ENCODE assay signal across 22 mouse cellular contexts in the genomic region with DNA sequence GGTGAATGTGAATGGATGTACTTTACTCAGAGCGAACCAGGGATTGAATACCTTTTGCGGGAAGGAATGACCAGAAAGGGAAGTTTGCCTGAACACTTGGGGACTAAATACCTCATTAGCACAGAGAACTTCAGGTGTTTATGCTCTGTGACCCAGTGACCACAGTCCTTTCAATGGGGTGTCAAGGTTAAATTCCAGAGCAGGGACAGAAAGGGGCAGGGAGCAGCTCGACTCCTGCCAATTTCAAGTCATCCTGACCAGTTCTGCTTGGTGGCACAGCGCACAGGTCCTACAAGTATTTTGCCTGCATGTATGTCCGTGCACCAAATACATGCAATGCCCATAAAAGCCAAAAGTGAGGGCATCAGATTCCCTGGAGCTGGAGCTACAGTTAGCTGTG. TPM values are rescaled to one million over a fixed set of nuclear protein-coding genes. Genes with fewer than 3 reads are reported as not detected.
DNase-seq lines count a peak whose midpoint lies in the region; ATAC-seq and TF ChIP-seq lines count a peak whose summit lies in the region.
"Had no signal": no experiment of that assay in that cellular context is flagged by ENCODE, and none has a peak within 500 bp of the region (broad histone marks: within the 10 kb centered on the region; RNA-seq: fewer than 3 reads in every experiment).

No protein-coding gene starts in this region.

- no peak overlapping the region for H3K4me2 ChIP-seq in kidney, embryonic 14.5 days (replicated peaks; ENCODE audit: low read depth, low read length)
- H3K4me2 ChIP-seq: intestine, embryonic 15.5 days; liver, embryonic 15.5 days had no signal

- H3K79me2 ChIP-seq in heart, adult 2 months (replicated peaks; ENCODE audit: control insufficient read depth, insufficient read depth, low read length): no peaks in the 10 kb centered on the region

- H3K9ac ChIP-seq in heart, adult 2 months (ENCODE audit: low read depth, low read length): no peak overlapping the region
- 0 out of 2 replicates have a peak overlapping the region, but pooled peaks have one; percentile 12 for H3K9ac ChIP-seq in kidney, embryonic 14.5 days (ENCODE audit: low read depth, low read length)
- H3K9ac ChIP-seq: intestine, embryonic 15.5 days; liver, embryonic 15.5 days had no signal

- WGBS in heart, embryonic 10.5 days: 58% methylated on average over 5 of the region's 5 CpGs
- WGBS in heart, adult 2 months: 75% methylated on average over 5 of the region's 5 CpGs
- 46% methylated on average over 5 of the region's 5 CpGs for WGBS in kidney, adult 2 months
- whole genome bisulfite sequencing in kidney, embryonic 14.5 days: 59% methylated on average over 5 of the region's 5 CpGs

- TF ChIP-seq POLR2A in heart, adult 2 months (IDR thresholded peaks at IDR 0.05; ENCODE audit: insufficient read depth, low read depth, low read length): no peak
- no peak for TF ChIP-seq POLR2A in kidney, adult 2 months (IDR thresholded peaks at IDR 0.05; ENCODE audit: low read depth, low read length)

- H3K36me3 ChIP-seq in heart, embryonic 10.5 days: no peaks in the 10 kb centered on the region
- no peaks in the 10 kb centered on the region for H3K36me3 ChIP-seq in heart, adult 2 months (ENCODE audit: control insufficient read depth, insufficient read depth, low read length)
- no peaks in the 10 kb centered on the region for H3K36me3 ChIP-seq in kidney, adult 2 months (ENCODE audit: control insufficient read depth, insufficient read depth, low read length)
- H3K36me3 ChIP-seq in kidney, embryonic 14.5 days (ENCODE audit: control insufficient read depth, insufficient read depth, low read length): no peaks in the 10 kb centered on the region
- H3K36me3 ChIP-seq: hindbrain, embryonic 10.5 days; intestine, embryonic 15.5 days; liver, embryonic 15.5 days had no signal

- intact Hi-C loops in heart, adult 2 months (cut with DNase I): no loop called here

- H3K4me1 ChIP-seq in heart, embryonic 10.5 days: peaks cover 24% of the 10 kb centered on the region
- no peaks in the 10 kb centered on the region for H3K4me1 ChIP-seq in heart, adult 2 months (ENCODE audit: control insufficient read depth, insufficient read depth, low read length)
- peaks cover 12% of the 10 kb centered on the region for H3K4me1 ChIP-seq in kidney, adult 2 months (ENCODE audit: control insufficient read depth, insufficient read depth, low read length)
- 0 out of 2 replicates have a peak, but pooled peaks cover 3% of the 10 kb centered on the region for H3K4me1 ChIP-seq in kidney, embryonic 14.5 days (ENCODE audit: control insufficient read depth, insufficient read depth, low read length)
- H3K4me1 ChIP-seq: intestine, embryonic 15.5 days; liver, embryonic 15.5 days had no signal

- peaks cover 4% of the 10 kb centered on the region; the same call in 1 of the 2 replicates for H3K9me3 ChIP-seq in heart, embryonic 10.5 days
- H3K9me3 ChIP-seq in kidney, embryonic 14.5 days (ENCODE audit: control insufficient read depth, low read length): no peaks in the 10 kb centered on the region
- H3K9me3 ChIP-seq: intestine, embryonic 15.5 days; liver, embryonic 15.5 days had no signal

- H3K27me3 ChIP-seq in heart, embryonic 10.5 days (ENCODE audit: insufficient read depth, poor library complexity, severe bottlenecking): peaks cover 35% of the 10 kb centered on the region
- H3K27me3 ChIP-seq in heart, adult 2 months (ENCODE audit: control insufficient read depth, insufficient read depth, low read length): no peaks in the 10 kb centered on the region
- H3K27me3 ChIP-seq in kidney, adult 2 months (replicated peaks; ENCODE audit: control insufficient read depth, insufficient read depth, low read length): no peaks in the 10 kb centered on the region
- peaks cover 15% of the 10 kb centered on the region; the same call in 1 of the 2 replicates for H3K27me3 ChIP-seq in kidney, embryonic 14.5 days (ENCODE audit: control insufficient read depth, insufficient read depth, low read length)
- H3K27me3 ChIP-seq: Patski had no signal

- no peak for TF ChIP-seq EP300 in heart, adult 2 months (IDR thresholded peaks at IDR 0.05; ENCODE audit: insufficient read depth, low read depth, low read length)

- ATAC-seq in kidney, embryonic 14.5 days (ENCODE audit: low FRiP score, low TSS enrichment): no peak
- ATAC-seq in erythroblast, adult 5-6 weeks (replicated peaks; ENCODE audit: low FRiP score, poor library complexity, severe bottlenecking): no peak
- ATAC-seq: intestine, embryonic 15.5 days had no signal

- no peak for TF ChIP-seq CTCF in heart, adult 2 months (IDR thresholded peaks at IDR 0.05)
- TF ChIP-seq CTCF in kidney, adult 2 months (conservative IDR thresholded peaks at IDR 0.05; ENCODE audit: insufficient read depth, insufficient read length, low read depth, low read length): no peak

- H3K27ac ChIP-seq in heart, embryonic 10.5 days: peak overlapping the region; percentile 82
- H3K27ac ChIP-seq in heart, adult 2 months: no peak overlapping the region
- H3K27ac ChIP-seq in kidney, adult 2 months (ENCODE audit: insufficient read depth, low read depth, low read length): peak overlapping the region; percentile 76
- no peak overlapping the region for H3K27ac ChIP-seq in kidney, embryonic 14.5 days (ENCODE audit: low read depth, low read length)
- H3K27ac ChIP-seq: intestine, embryonic 15.5 days; left cerebral cortex, adult 2 months; liver, embryonic 15.5 days had no signal

- H3K4me3 ChIP-seq in heart, embryonic 10.5 days: no peak overlapping the region
- H3K4me3 ChIP-seq in heart, adult 2 months: no peak overlapping the region
- no peak overlapping the region for H3K4me3 ChIP-seq in kidney, adult 2 months (ENCODE audit: insufficient read depth, low read depth, low read length)
- H3K4me3 ChIP-seq in kidney, embryonic 14.5 days (ENCODE audit: low read length): no peak overlapping the region
- H3K4me3 ChIP-seq: intestine, embryonic 15.5 days; left cerebral cortex, adult 2 months; liver, embryonic 15.5 days had no signal

- DNase-seq in heart, embryonic 10.5 days (ENCODE audit: low spot score): no peak
- no peak for DNase-seq in heart, adult 2 months
- peak; percentile 84 for DNase-seq in kidney, adult 2 months
- DNase-seq in kidney, postnatal 10 days: no peak
- DNase-seq in ES-CJ7 (ENCODE audit: low read depth, low spot score): peak; percentile 36
- no peak for DNase-seq in lung, adult 18-20 months
- DNase-seq: adrenal gland, postnatal 25 days; B cell, adult 2 months; cerebellum, adult 2 months; thymus, postnatal 36 days had no signal

RNA-seq across cellular contexts. Expression of a gene that starts 29.6 kb away (rescaled TPM):
- polyA plus RNA-seq in heart, embryonic 10.5 days (2016; fragmentation: Nextera tagmentation; extraction: Ambion mirVana): 0.44 TPM in 1 of 2 replicates, not detected in the other
- under 1 TPM in 1 of 2 experiments, not detected in 1; 0.05 TPM for total RNA-seq in heart, adult 2 months (2021)
- 0.06 and 0.09 TPM in 2 replicates for polyA plus RNA-seq in heart, adult 2 months (2012; rRNA removed)
- polyA plus RNA-seq in kidney, adult 2 months (2012; rRNA removed): 0.03 TPM in 1 of 2 replicates, not detected in the other
- polyA plus RNA-seq in kidney, embryonic 14.5 days (2014; fragmentation: Nextera tagmentation; extraction: Ambion mirVana): not detected in 2 replicates
- not detected in 2 replicates for total RNA-seq in erythroblast, adult 5-6 weeks (2015; ENCODE audit: low replicate concordance)
- not detected in 2 replicates for total RNA-seq in erythroblast, adult 5-6 weeks (2017; ENCODE audit: low replicate concordance)
- total RNA-seq: adrenal gland, postnatal 25 days; gastrocnemius, adult 8-10 months; left cerebral cortex, adult 2 months; megakaryocyte, adult 5-6 weeks; neutrophil, adult 5-6 weeks had no signal
- polyA plus RNA-seq: cortical plate, adult 2 months; limb, embryonic 11.5 days; liver, embryonic 15.5 days; Patski had no signal

RNA-seq across cellular contexts. Expression of a gene that starts 31.6 kb away (rescaled TPM):
- polyA plus RNA-seq in heart, embryonic 10.5 days (2016; fragmentation: Nextera tagmentation; extraction: Ambion mirVana): 80.6 and 140 TPM in 2 replicates
- 10 to 100 TPM; 16.5 to 18.0 TPM for total RNA-seq in heart, adult 2 months (2021)
- 20.1 and 25.0 TPM in 2 replicates for polyA plus RNA-seq in heart, adult 2 months (2012; rRNA removed)
- 33.3 and 38.6 TPM in 2 replicates for polyA plus RNA-seq in kidney, adult 2 months (2012; rRNA removed)
- 134 and 162 TPM in 2 replicates for polyA plus RNA-seq in kidney, embryonic 14.5 days (2014; fragmentation: Nextera tagmentation; extraction: Ambion mirVana)
- total RNA-seq in erythroblast, adult 5-6 weeks (2015; ENCODE audit: low replicate concordance): 30.7 and 31.1 TPM in 2 replicates
- 27.9 and 39.6 TPM in 2 replicates for total RNA-seq in erythroblast, adult 5-6 weeks (2017; ENCODE audit: low replicate concordance)

RNA-seq across cellular contexts. Expression of a gene that starts 58.4 kb away (rescaled TPM):
- polyA plus RNA-seq in heart, embryonic 10.5 days (2016; fragmentation: Nextera tagmentation; extraction: Ambion mirVana): 973 and 1,195 TPM in 2 replicates
- total RNA-seq in heart, adult 2 months (2021): 1,000 to 10,000 TPM; 1,743 to 1,981 TPM
- polyA plus RNA-seq in heart, adult 2 months (2012; rRNA removed): 5,192 and 5,251 TPM in 2 replicates
- 3,960 and 3,968 TPM in 2 replicates for polyA plus RNA-seq in kidney, adult 2 months (2012; rRNA removed)
- polyA plus RNA-seq in kidney, embryonic 14.5 days (2014; fragmentation: Nextera tagmentation; extraction: Ambion mirVana): 806 and 1,046 TPM in 2 replicates
- total RNA-seq in erythroblast, adult 5-6 weeks (2015; ENCODE audit: low replicate concordance): 38.2 and 42.4 TPM in 2 replicates
- 56.0 and 60.8 TPM in 2 replicates for total RNA-seq in erythroblast, adult 5-6 weeks (2017; ENCODE audit: low replicate concordance)

Comparison
In these comparisons a context has a peak if more than half of its experiments do, and no peak if none do; other contexts are left out.
1. DNase-seq: peak in kidney, adult 2 months (single experiment) and ES-CJ7 (single experiment); none in heart, embryonic 10.5 days (single experiment), heart, adult 2 months (0 of 2), kidney, postnatal 10 days (single experiment) and lung, adult 18-20 months (0 of 2).
2. H3K27ac ChIP-seq: peak in heart, embryonic 10.5 days (single experiment) and kidney, adult 2 months (single experiment); none in heart, adult 2 months (single experiment) and kidney, embryonic 14.5 days (single experiment).